Mouse (Mus musculus) liver, adult 2 months (tissue): ENCODE measurements around the gene Kcna6.

ENCODE experiments used
- CTCF ChIP-seq: fragments of 200-500 bp; IDR thresholded peaks from 2 replicates; pipeline ENCODE4 v1.5.1; 2011; ENCODE audit warnings: low read depth, low read length, control low read depth
- POLR2A ChIP-seq: fragments of 200-500 bp; IDR thresholded peaks from 2 replicates; pipeline ENCODE4 v1.6.1; 2011; ENCODE audit warnings: low read length, control low read depth; ENCODE audit not compliant: insufficient read depth; ENCODE audit errors: extremely low read depth

DNA sequence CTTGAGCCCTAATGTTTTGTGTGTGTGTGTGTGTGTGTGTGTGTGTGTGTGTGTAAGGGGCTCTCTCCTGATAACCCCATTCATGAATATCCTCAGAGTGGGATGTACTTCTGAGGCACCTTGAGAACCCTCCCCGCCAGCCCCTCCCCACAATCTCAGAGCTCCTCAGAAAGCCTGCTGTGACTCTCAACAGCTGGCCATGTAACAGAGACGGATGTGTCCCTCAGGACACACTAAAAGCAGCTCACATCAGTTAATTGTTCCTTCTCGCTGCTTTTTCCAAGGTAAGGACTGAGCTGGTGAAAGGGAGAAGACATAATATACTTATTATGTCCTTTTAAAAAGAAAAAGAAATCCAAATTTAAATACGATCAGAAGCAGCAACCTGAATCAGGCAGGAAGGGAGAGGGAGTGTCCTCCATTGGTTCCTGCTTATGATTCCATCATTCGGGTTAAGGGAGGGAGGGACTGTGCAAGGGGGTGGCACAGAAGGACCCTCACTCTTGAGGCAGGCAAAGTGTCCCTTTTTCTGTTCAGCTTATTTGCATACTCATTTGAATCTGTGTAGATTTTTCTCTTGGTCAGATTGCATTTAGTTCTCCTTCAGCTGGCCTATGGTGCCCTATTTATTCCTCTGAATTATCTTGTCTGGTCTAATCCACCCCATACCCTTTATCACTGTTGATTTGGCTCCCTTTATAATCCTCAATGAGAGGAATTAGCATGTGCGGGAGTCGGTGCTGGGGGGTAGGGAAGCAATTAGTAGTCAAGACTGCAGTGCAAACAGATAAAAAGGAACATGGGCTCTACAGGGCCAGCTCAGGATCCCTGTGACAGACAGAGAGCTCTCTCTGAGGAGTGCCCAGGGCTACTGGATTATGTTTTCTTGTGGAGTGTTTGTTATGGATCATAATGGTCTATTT is 27.4 kb upstream of the Kcna6 start:
- TF ChIP-seq CTCF (no peak), POLR2A (no peak)
